Mouse (Mus musculus): ENCODE results near the gene Slc22a15. TPM values are rescaled to one million over a fixed set of nuclear protein-coding genes. Genes with fewer than 3 reads are reported as not detected.

The Slc22a15 gene
- polyA plus RNA-seq, 1 experiment from 2014 or later, result 6.4 TPM

GRCm38 (mm10) chr3:101881721-101882120 lies 42.5 kb downstream of the Slc22a15 start:
- Histone ChIP-seq H3K4me3 (replicated peaks) (no peak overlapping the region), H3K4me2 (no peak overlapping the region), H3K9me3 (no peaks in the 10 kb centered on the region), H3K36me3 (replicated peaks) (0 out of 2 replicates have a peak, but pooled peaks cover 7% of the 10 kb centered on the region), H3K4me1 (peaks cover 10% of the 10 kb centered on the region; the same call in 1 of the 2 replicates), H3K9ac (no peak overlapping the region), H3K27me3 (no peaks in the 10 kb centered on the region), H3K27ac (no peak overlapping the region)
- no peak for ATAC-seq (ENCODE audit: low FRiP score)
- 70% methylated on average over 9 of the region's 9 CpGs for WGBS

DNA sequence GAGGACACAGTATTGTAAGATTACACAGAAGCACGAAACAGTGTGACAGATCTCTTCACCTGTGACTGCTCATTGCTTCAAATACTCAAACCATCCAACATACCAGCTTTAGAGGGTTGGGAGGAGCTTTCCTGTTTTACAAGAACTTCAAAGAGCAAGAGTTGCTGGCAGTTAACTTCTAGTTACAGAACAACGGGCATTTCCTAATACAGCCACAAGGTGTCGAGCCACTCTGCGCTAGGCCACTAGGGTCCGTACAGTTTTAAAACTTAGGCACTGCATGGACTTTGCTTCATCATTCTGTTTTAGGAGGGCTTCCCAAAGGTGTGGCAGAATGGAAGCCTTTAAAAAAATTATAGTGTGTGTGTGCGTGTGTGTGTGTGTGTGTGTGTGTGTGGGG lies 43.4 kb downstream of the Slc22a15 start:
- Histone ChIP-seq H3K4me1 (peaks cover 10% of the 10 kb centered on the region; the same call in 1 of the 2 replicates), H3K9ac (no peak overlapping the region), H3K27ac (no peak overlapping the region), H3K36me3 (replicated peaks) (0 out of 2 replicates have a peak, but pooled peaks cover 7% of the 10 kb centered on the region), H3K4me3 (replicated peaks) (no peak overlapping the region), H3K4me2 (no peak overlapping the region), H3K9me3 (no peaks in the 10 kb centered on the region), H3K27me3 (no peaks in the 10 kb centered on the region)
- no peak for ATAC-seq (ENCODE audit: low FRiP score)
- WGBS, result 85% methylated on average over 6 of the region's 6 CpGs

- no peak for ATAC-seq (ENCODE audit: low FRiP score)
- Histone ChIP-seq H3K4me3 (replicated peaks) (no peak overlapping the region), H3K9ac (no peak overlapping the region), H3K4me1 (peaks cover 11% of the 10 kb centered on the region), H3K27ac (no peak overlapping the region), H3K4me2 (no peak overlapping the region), H3K27me3 (no peaks in the 10 kb centered on the region), H3K9me3 (no peaks in the 10 kb centered on the region), H3K36me3 (replicated peaks) (0 out of 2 replicates have a peak, but pooled peaks cover 7% of the 10 kb centered on the region)
- 13% methylated on average over 5 of the region's 5 CpGs for WGBS
Observed at GRCm38 (mm10) chr3:101878136-101878535, 46.1 kb downstream of the Slc22a15 start.

DNA sequence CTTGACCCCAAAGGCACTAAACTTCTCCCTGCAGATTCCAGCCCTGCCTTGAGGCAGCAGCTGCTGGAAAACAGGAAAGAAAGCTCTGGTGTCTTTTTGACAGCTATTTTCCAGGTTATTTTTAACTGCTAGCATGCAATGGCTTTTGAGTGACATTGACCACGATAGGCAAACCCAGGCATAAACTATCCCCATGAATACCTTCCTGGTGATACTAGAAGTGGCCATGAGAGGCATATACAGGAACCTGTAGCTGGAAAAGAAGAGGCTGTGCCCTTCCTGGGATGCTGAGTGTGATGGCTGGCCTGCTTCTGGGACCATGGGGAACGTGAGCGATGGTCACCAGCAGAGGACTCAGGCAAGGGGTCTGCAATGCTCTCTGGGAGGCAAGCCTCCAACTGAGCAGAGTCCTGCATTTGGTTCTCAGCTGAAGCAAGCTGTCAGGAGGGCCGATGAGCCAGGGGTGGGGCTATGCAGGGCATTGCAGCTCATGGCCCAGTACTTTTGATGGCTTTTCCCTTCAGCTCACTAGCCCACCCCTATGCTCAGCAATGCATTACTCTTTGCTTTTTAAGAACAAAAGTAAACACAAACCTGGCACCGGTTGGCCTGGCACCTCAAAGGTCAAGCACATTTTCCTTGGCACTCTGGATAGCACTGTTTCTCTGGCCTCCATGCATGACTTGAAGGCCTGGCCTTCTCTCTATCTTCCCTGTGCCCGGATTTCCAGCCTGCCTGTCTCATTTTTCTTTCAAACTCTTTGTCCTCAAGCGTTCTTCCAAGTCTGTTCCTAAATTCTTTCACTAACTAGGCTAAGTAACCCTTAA lies 47.6 kb downstream of the Slc22a15 start:
- H3K9me3 ChIP-seq, result no peaks in the 10 kb centered on the region
- WGBS, result 78% methylated on average over 7 of the region's 7 CpGs
- no peak overlapping the region for H3K4me2 ChIP-seq
- no peak overlapping the region for H3K9ac ChIP-seq
- peaks cover 11% of the 10 kb centered on the region for H3K4me1 ChIP-seq
- H3K27ac ChIP-seq, result no peak overlapping the region
- no peak overlapping the region for H3K4me3 ChIP-seq (replicated peaks)
- no peaks in the 10 kb centered on the region for H3K27me3 ChIP-seq
- H3K36me3 ChIP-seq (replicated peaks), result 0 out of 2 replicates have a peak, but pooled peaks cover 7% of the 10 kb centered on the region
- ATAC-seq (ENCODE audit: low FRiP score), result no peak

DNA sequence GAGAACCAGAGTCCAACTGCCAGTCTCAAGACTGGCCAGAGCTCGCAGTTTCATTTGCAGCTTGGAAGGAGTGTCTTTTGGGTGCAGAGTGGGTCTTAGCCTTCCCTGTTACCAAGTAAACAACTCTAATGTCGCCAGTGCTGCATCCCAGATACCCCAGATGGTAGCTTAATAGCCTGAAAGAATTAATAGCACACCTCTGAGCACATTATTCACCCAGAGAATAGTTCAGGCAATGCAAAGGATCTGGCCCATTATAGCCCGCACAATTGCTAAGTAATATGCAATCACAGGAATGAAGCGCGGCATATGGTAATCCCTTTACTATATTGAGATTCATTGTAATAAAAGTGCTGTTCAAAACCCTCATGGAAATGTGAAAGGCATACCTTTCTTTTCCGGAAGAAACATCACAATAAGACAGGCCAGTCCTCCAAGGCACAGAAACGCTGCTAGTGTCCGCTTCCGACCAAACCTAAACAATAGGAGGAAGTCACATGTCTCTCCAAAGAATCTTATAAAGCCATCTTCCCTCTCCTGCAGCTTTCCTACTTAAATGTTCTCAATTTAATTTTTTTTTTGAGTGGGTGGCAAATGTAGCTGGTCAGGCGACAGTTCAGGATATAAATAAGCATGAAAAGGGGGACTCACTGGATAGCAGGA lies 48.9 kb downstream of the Slc22a15 start:
- peak; percentile 17; the same call in 1 of the 2 replicates for ATAC-seq (ENCODE audit: low FRiP score)
- 45% methylated on average over 10 of the region's 10 CpGs for WGBS
- H3K4me2 ChIP-seq, result no peak overlapping the region
- no peak overlapping the region for H3K4me3 ChIP-seq (replicated peaks)
- 0 out of 2 replicates have a peak overlapping the region, but pooled peaks have one; percentile 38 for H3K27ac ChIP-seq
- H3K27me3 ChIP-seq, result no peaks in the 10 kb centered on the region
- H3K36me3 ChIP-seq (replicated peaks), result 0 out of 2 replicates have a peak, but pooled peaks cover 7% of the 10 kb centered on the region
- no peak overlapping the region for H3K9ac ChIP-seq
- no peaks in the 10 kb centered on the region for H3K9me3 ChIP-seq
- H3K4me1 ChIP-seq, result peaks cover 11% of the 10 kb centered on the region

GRCm38 (mm10) chr3:101873061-101873675 lies 51.1 kb downstream of the Slc22a15 start:
- no peak overlapping the region for H3K27ac ChIP-seq
- H3K9ac ChIP-seq, result no peak overlapping the region
- ATAC-seq (ENCODE audit: low FRiP score), result no peak
- 86% methylated on average over 7 of the region's 7 CpGs for WGBS
- no peaks in the 10 kb centered on the region for H3K36me3 ChIP-seq (replicated peaks)
- peaks cover 8% of the 10 kb centered on the region for H3K4me1 ChIP-seq
- H3K4me3 ChIP-seq (replicated peaks), result no peak overlapping the region
- H3K9me3 ChIP-seq, result no peaks in the 10 kb centered on the region
- H3K27me3 ChIP-seq, result no peaks in the 10 kb centered on the region
- no peak overlapping the region for H3K4me2 ChIP-seq

DNA sequence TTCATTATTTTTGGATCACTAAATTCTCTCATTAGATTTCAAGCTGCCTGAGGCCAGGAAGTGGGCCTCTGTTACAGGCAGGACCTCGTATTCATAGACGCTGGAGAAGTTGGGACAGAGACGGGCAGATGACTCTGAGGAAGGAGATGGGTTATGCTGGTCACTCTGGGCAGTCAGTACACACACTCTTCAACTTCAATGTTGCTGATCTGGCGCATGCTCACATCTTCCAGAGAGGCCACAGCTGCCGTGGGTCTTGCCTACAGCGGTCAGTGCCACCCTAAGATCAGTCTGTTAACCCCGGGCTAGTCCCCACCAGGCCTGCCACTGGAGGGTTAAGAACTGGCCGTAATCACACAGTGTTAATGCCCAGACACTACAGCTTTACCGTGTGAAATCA lies 52.3 kb downstream of the Slc22a15 start:
- WGBS, result 89% methylated on average over 9 of the region's 9 CpGs
- Histone ChIP-seq H3K4me1 (peaks cover 7% of the 10 kb centered on the region), H3K4me2 (no peak overlapping the region), H3K9me3 (no peaks in the 10 kb centered on the region), H3K4me3 (replicated peaks) (no peak overlapping the region), H3K9ac (no peak overlapping the region), H3K27ac (no peak overlapping the region), H3K27me3 (no peaks in the 10 kb centered on the region), H3K36me3 (replicated peaks) (no peaks in the 10 kb centered on the region)
- ATAC-seq (ENCODE audit: low FRiP score), result no peak

DNA sequence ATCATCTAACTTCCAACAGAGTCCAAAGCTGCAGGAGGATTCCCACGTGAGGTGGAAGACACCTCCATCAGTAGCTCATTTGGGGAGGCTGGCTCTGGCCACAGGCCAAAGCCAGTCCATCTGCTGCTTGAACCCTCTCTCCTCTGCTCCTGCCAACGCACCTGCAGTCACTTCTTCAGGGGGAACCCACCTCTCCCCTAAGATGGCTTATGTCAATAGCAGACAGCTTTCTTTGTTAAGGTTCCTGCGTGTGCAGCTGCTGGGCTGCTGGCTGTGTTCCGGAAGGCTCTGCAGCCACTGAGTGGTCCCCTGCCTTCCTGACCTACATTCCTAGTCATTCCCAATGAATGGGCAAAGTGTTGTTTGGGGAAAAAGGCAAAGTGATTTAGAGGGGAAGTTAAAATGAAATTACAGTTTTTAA lies 57.2 kb downstream of the Slc22a15 start:
- Histone ChIP-seq H3K4me3 (replicated peaks) (no peak overlapping the region), H3K36me3 (replicated peaks) (0 out of 2 replicates have a peak, but pooled peaks cover 4% of the 10 kb centered on the region), H3K27me3 (no peaks in the 10 kb centered on the region), H3K4me1 (no peaks in the 10 kb centered on the region), H3K4me2 (no peak overlapping the region), H3K27ac (no peak overlapping the region), H3K9me3 (no peaks in the 10 kb centered on the region), H3K9ac (no peak overlapping the region)
- ATAC-seq (ENCODE audit: low FRiP score), result no peak
- 74% methylated on average over 4 of the region's 4 CpGs for WGBS

- Histone ChIP-seq H3K4me2 (no peak overlapping the region), H3K27me3 (no peaks in the 10 kb centered on the region), H3K9ac (no peak overlapping the region), H3K4me1 (0 out of 2 replicates have a peak, but pooled peaks cover 6% of the 10 kb centered on the region), H3K27ac (no peak overlapping the region), H3K4me3 (replicated peaks) (no peak overlapping the region), H3K36me3 (replicated peaks) (peaks cover 4% of the 10 kb centered on the region; the same call in 1 of the 2 replicates), H3K9me3 (no peaks in the 10 kb centered on the region)
- WGBS, result 84% methylated on average over 3 of the region's 3 CpGs
- no peak for ATAC-seq (ENCODE audit: low FRiP score)
Observed at GRCm38 (mm10) chr3:101861856-101862255, 62.4 kb downstream of the Slc22a15 start.

GRCm38 (mm10) chr3:101860151-101860550 lies 64.1 kb downstream of the Slc22a15 start:
- WGBS, result 75% methylated on average over 7 of the region's 7 CpGs
- no peak overlapping the region for H3K27ac ChIP-seq
- H3K9me3 ChIP-seq, result 0 out of 2 replicates have a peak, but pooled peaks cover 2% of the 10 kb centered on the region
- peaks cover 4% of the 10 kb centered on the region; the same call in 1 of the 2 replicates for H3K36me3 ChIP-seq (replicated peaks)
- no peak overlapping the region for H3K4me2 ChIP-seq
- H3K9ac ChIP-seq, result no peak overlapping the region
- no peak overlapping the region for H3K4me3 ChIP-seq (replicated peaks)
- no peaks in the 10 kb centered on the region for H3K27me3 ChIP-seq
- H3K4me1 ChIP-seq, result 0 out of 2 replicates have a peak, but pooled peaks cover 6% of the 10 kb centered on the region
- no peak for ATAC-seq (ENCODE audit: low FRiP score)

DNA sequence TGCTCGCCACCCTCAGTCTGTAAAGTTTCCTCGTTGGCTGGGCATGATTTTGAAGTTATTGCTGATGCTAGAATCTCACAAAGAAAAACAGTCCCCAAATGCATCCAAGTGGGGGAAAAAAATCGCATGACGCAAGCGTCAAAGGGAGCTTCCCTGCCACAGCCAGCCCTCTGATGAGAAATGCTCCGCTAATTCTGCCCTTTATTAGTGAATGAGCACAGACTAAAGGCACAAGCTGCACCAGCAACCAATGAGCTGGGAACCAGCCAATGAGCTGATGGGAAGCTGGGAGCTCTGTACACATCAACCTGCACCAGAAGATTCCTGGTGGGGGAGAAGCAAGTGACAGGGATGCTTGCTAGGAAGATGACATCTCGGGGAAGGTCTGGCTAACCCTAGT lies 64.5 kb downstream of the Slc22a15 start:
- H3K9me3 ChIP-seq, result 0 out of 2 replicates have a peak, but pooled peaks cover 2% of the 10 kb centered on the region
- no peak overlapping the region for H3K4me3 ChIP-seq (replicated peaks)
- H3K36me3 ChIP-seq (replicated peaks), result peaks cover 4% of the 10 kb centered on the region; the same call in 1 of the 2 replicates
- H3K4me1 ChIP-seq, result 0 out of 2 replicates have a peak, but pooled peaks cover 6% of the 10 kb centered on the region
- no peak for ATAC-seq (ENCODE audit: low FRiP score)
- WGBS, result 41% methylated on average over 7 of the region's 7 CpGs
- H3K4me2 ChIP-seq, result no peak overlapping the region
- no peak overlapping the region for H3K27ac ChIP-seq
- H3K9ac ChIP-seq, result no peak overlapping the region
- H3K27me3 ChIP-seq, result no peaks in the 10 kb centered on the region

GRCm38 (mm10) chr3:101854075-101854474 lies 70.2 kb downstream of the Slc22a15 start:
- no peak overlapping the region for H3K27ac ChIP-seq
- no peaks in the 10 kb centered on the region for H3K27me3 ChIP-seq
- H3K9ac ChIP-seq, result no peak overlapping the region
- WGBS, result 86% methylated on average over 1 of the region's 1 CpGs
- no peaks in the 10 kb centered on the region for H3K4me1 ChIP-seq
- H3K9me3 ChIP-seq, result 0 out of 2 replicates have a peak, but pooled peaks cover 2% of the 10 kb centered on the region
- H3K4me2 ChIP-seq, result no peak overlapping the region
- no peak for ATAC-seq (ENCODE audit: low FRiP score)
- H3K4me3 ChIP-seq (replicated peaks), result no peak overlapping the region
- H3K36me3 ChIP-seq (replicated peaks), result no peaks in the 10 kb centered on the region
